Mouse (Mus musculus): ENCODE measurements at regions not wholly inside any gene's neighbourhood (a gene's known extent, or its start where the extent isn't known, plus 50 kb on each side); places are given as distances from the start of the nearest gene placed in this dataset.
A peak's percentile ranks its signal among the peaks of the same experiment; 100 is the strongest.

- DNase-seq = no peak
Measured at GRCm38 (mm10) chr14:103458340-103458739, 54.8 kb upstream of the Scel start.

GRCm38 (mm10) chr14:103456106-103456505 lies 57.0 kb upstream of the Scel start:
- no peak for DNase-seq

- DNase-seq = no peak
Measured at GRCm38 (mm10) chr14:103450756-103451155, 62.4 kb upstream of the Scel start.

- no peak for DNase-seq
Measured at GRCm38 (mm10) chr14:103449447-103449846, 63.7 kb upstream of the Scel start.

GRCm38 (mm10) chr14:103449033-103449432 lies 64.1 kb upstream of the Scel start:
- no peak for DNase-seq

GRCm38 (mm10) chr14:103446671-103447070 lies 66.5 kb upstream of the Scel start:
- peak; percentile 41 to 60 for DNase-seq

- no peak for DNase-seq
Measured at GRCm38 (mm10) chr14:103441454-103442065, 71.6 kb upstream of the Scel start.

- peak in 1 of 2 experiments; percentile 34 for DNase-seq
Measured at GRCm38 (mm10) chr14:103440243-103440642, 72.9 kb upstream of the Scel start.

GRCm38 (mm10) chr14:103434218-103434617 lies 78.9 kb upstream of the Scel start:
- no peak for DNase-seq

- DNase-seq = no peak
Measured at GRCm38 (mm10) chr14:103433106-103433505, 80.0 kb upstream of the Scel start.

GRCm38 (mm10) chr14:103427873-103428272 lies 81.3 kb upstream of the Mycbp2 start:
- no peak for DNase-seq

- no peak for DNase-seq
Measured at GRCm38 (mm10) chr14:103421305-103421822, 74.8 kb upstream of the Mycbp2 start.

GRCm38 (mm10) chr14:103417110-103418061 lies 70.8 kb upstream of the Mycbp2 start:
- no peak for DNase-seq

GRCm38 (mm10) chr14:103404611-103405010 lies 58.0 kb upstream of the Mycbp2 start:
- no peak for DNase-seq

- no peak for DNase-seq
Measured at GRCm38 (mm10) chr14:103403054-103403453, 56.4 kb upstream of the Mycbp2 start.

GRCm38 (mm10) chr14:103401983-103402382 lies 55.4 kb upstream of the Mycbp2 start:
- no peak for DNase-seq

- no peak for DNase-seq
Measured at GRCm38 (mm10) chr14:103401280-103401679, 54.7 kb upstream of the Mycbp2 start.

GRCm38 (mm10) chr14:103398401-103398800 lies 51.8 kb upstream of the Mycbp2 start:
- DNase-seq = no peak

Measured in cerebellum, adult 18-20 months (tissue).